Mouse (Mus musculus): ENCODE data around the gene Nfic. TPM values are rescaled to one million over a fixed set of nuclear protein-coding genes. Genes with fewer than 3 reads are reported as not detected.

Gene Nfic
- polyA plus RNA-seq, 1 experiment from 2014 or later: 16.6 TPM

Small RNA genes lying within 50 kb of the gene (microRNA-seq; reads per million reads assigned to microRNA genes)
- not detected for gene Gm25595
- 1.1 reads per million for gene Mir1191b
- gene Mir6913: 0.53 reads per million

Other genes starting within 250 kb of the Nfic start
- 56.6 and 78.4 TPM in 2 replicates for gene Atcay, start 224.8 kb downstream of the Nfic start, polyA plus RNA-seq (2014; fragmentation: Nextera tagmentation; extraction: Ambion mirVana)
- 7.5 and 13.4 TPM in 2 replicates for gene Zfr2, start 222.5 kb downstream of the Nfic start, polyA plus RNA-seq (2014; fragmentation: Nextera tagmentation; extraction: Ambion mirVana)
- 12.3 and 17.4 TPM in 2 replicates for gene Matk, start 202.7 kb downstream of the Nfic start, polyA plus RNA-seq (2014; fragmentation: Nextera tagmentation; extraction: Ambion mirVana)
- 107 and 136 TPM in 2 replicates for gene Mrpl54, start 188.7 kb downstream of the Nfic start, polyA plus RNA-seq (2014; fragmentation: Nextera tagmentation; extraction: Ambion mirVana)
- 30.5 and 36.8 TPM in 2 replicates for gene Apba3, start 188.7 kb downstream of the Nfic start, polyA plus RNA-seq (2014; fragmentation: Nextera tagmentation; extraction: Ambion mirVana)
- 4.8 and 7.0 TPM in 2 replicates for gene Tjp3, start 164.1 kb downstream of the Nfic start, polyA plus RNA-seq (2014; fragmentation: Nextera tagmentation; extraction: Ambion mirVana)
- gene Pip5k1c, start 162.7 kb downstream of the Nfic start, polyA plus RNA-seq (2014; fragmentation: Nextera tagmentation; extraction: Ambion mirVana): 76.4 and 114 TPM in 2 replicates
- 16.8 and 22.2 TPM in 2 replicates for gene Cactin, start 134.5 kb downstream of the Nfic start, polyA plus RNA-seq (2014; fragmentation: Nextera tagmentation; extraction: Ambion mirVana)
- gene Tbxa2r, start 126.9 kb downstream of the Nfic start, polyA plus RNA-seq (2014; fragmentation: Nextera tagmentation; extraction: Ambion mirVana): 2.9 and 4.1 TPM in 2 replicates
- gene Gipc3, start 112.4 kb downstream of the Nfic start, polyA plus RNA-seq (2014; fragmentation: Nextera tagmentation; extraction: Ambion mirVana): not detected in 2 replicates
- gene Hmg20b, start 105.2 kb downstream of the Nfic start, polyA plus RNA-seq (2014; fragmentation: Nextera tagmentation; extraction: Ambion mirVana): 42.5 and 44.4 TPM in 2 replicates
- 4.1 and 4.9 TPM in 2 replicates for gene Mfsd12, start 98.1 kb downstream of the Nfic start, polyA plus RNA-seq (2014; fragmentation: Nextera tagmentation; extraction: Ambion mirVana)
- 0.33 TPM in 1 of 2 replicates, not detected in the other for gene 4930404N11Rik, start 89.8 kb downstream of the Nfic start, polyA plus RNA-seq (2014; fragmentation: Nextera tagmentation; extraction: Ambion mirVana)
- 101 and 109 TPM in 2 replicates for gene Fzr1, start 77.1 kb downstream of the Nfic start, polyA plus RNA-seq (2014; fragmentation: Nextera tagmentation; extraction: Ambion mirVana)
- gene Dohh, start 71.2 kb downstream of the Nfic start, polyA plus RNA-seq (2014; fragmentation: Nextera tagmentation; extraction: Ambion mirVana): 78.7 and 78.8 TPM in 2 replicates
- 3.6 and 4.8 TPM in 2 replicates for gene Gm48551, start 71.2 kb downstream of the Nfic start, polyA plus RNA-seq (2014; fragmentation: Nextera tagmentation; extraction: Ambion mirVana)
- gene Gm48552, start 66.6 kb downstream of the Nfic start, polyA plus RNA-seq (2014; fragmentation: Nextera tagmentation; extraction: Ambion mirVana): 0.65 and 0.69 TPM in 2 replicates
- gene Smim24, start 62.6 kb downstream of the Nfic start, polyA plus RNA-seq (2014; fragmentation: Nextera tagmentation; extraction: Ambion mirVana): 1.5 and 2.0 TPM in 2 replicates
- gene Celf5, start 27.1 kb upstream of the Nfic start, polyA plus RNA-seq (2014; fragmentation: Nextera tagmentation; extraction: Ambion mirVana): 57.9 and 69.6 TPM in 2 replicates
- gene Ncln, start 40.8 kb upstream of the Nfic start, polyA plus RNA-seq (2014; fragmentation: Nextera tagmentation; extraction: Ambion mirVana): 36.8 and 52.0 TPM in 2 replicates
- 0.26 and 0.53 TPM in 2 replicates for gene S1pr4, start 44.5 kb upstream of the Nfic start, polyA plus RNA-seq (2014; fragmentation: Nextera tagmentation; extraction: Ambion mirVana)
- 0.90 and 1.2 TPM in 2 replicates for gene Gna15, start 68.6 kb upstream of the Nfic start, polyA plus RNA-seq (2014; fragmentation: Nextera tagmentation; extraction: Ambion mirVana)
- gene Gna11, start 89.6 kb upstream of the Nfic start, polyA plus RNA-seq (2014; fragmentation: Nextera tagmentation; extraction: Ambion mirVana): 97.6 and 98.9 TPM in 2 replicates
- 415 and 532 TPM in 2 replicates for gene Aes, start 103.9 kb upstream of the Nfic start, polyA plus RNA-seq (2014; fragmentation: Nextera tagmentation; extraction: Ambion mirVana)
- 12.0 and 17.2 TPM in 2 replicates for gene Tle2, start 118.9 kb upstream of the Nfic start, polyA plus RNA-seq (2014; fragmentation: Nextera tagmentation; extraction: Ambion mirVana)
- 2.4 and 2.5 TPM in 2 replicates for gene Tle6, start 145.4 kb upstream of the Nfic start, polyA plus RNA-seq (2014; fragmentation: Nextera tagmentation; extraction: Ambion mirVana)
- 0.81 and 1.0 TPM in 2 replicates for gene BC025920, start 150.6 kb upstream of the Nfic start, polyA plus RNA-seq (2014; fragmentation: Nextera tagmentation; extraction: Ambion mirVana)
- gene Sirt6, start 172.2 kb upstream of the Nfic start, polyA plus RNA-seq (2014; fragmentation: Nextera tagmentation; extraction: Ambion mirVana): 46.0 and 47.4 TPM in 2 replicates
- 5.2 and 6.3 TPM in 2 replicates for gene Ankrd24, start 172.9 kb upstream of the Nfic start, polyA plus RNA-seq (2014; fragmentation: Nextera tagmentation; extraction: Ambion mirVana)
- 5.1 and 7.1 TPM in 2 replicates for gene Gm10778, start 193.4 kb upstream of the Nfic start, polyA plus RNA-seq (2014; fragmentation: Nextera tagmentation; extraction: Ambion mirVana)
- gene Zfp433, start 249.2 kb upstream of the Nfic start, polyA plus RNA-seq (2014; fragmentation: Nextera tagmentation; extraction: Ambion mirVana): 20.4 and 22.1 TPM in 2 replicates

Data from forebrain, embryonic 14.5 days (tissue).